Mouse (Mus musculus) thymus, adult 2 months (tissue): Measurements from ENCODE around the gene Tspan5. TPM values are rescaled to one million over a fixed set of nuclear protein-coding genes. Genes with fewer than 3 reads are reported as not detected.

Experiments used
- DNase-seq: peaks from one replicate; pipeline ENCODE4 v3.0.0; 2021
- H3K27ac ChIP-seq: fragments of 200-500 bp; 2 replicates; pipeline ENCODE4 v1.5.1; 2012; ENCODE audit warnings: low read length, control low read depth; ENCODE audit not compliant: control insufficient read depth, insufficient read depth
- H3K27me3 ChIP-seq: fragments of 200-500 bp; 2 replicates; pipeline ENCODE4 v1.6.1; 2012; ENCODE audit warnings: mild to moderate bottlenecking, low read length, moderate library complexity, mixed read lengths; ENCODE audit not compliant: control insufficient read depth, insufficient read depth
- H3K36me3 ChIP-seq: fragments of 200-500 bp; 2 replicates; pipeline ENCODE4 v1.6.1; 2012; ENCODE audit warnings: mild to moderate bottlenecking, low read length, moderate library complexity; ENCODE audit not compliant: control insufficient read depth, insufficient read depth
- H3K4me1 ChIP-seq: fragments of 200-500 bp; replicated peaks from 2 replicates; pipeline ENCODE4 v1.6.1; 2012; ENCODE audit warnings: low read length; ENCODE audit not compliant: control insufficient read depth, insufficient read depth
- H3K4me3 ChIP-seq: fragments of 200-500 bp; 2 replicates; pipeline ENCODE4 v1.5.1; 2012; ENCODE audit warnings: mild to moderate bottlenecking, low read length, control low read depth, moderate library complexity; ENCODE audit not compliant: control insufficient read depth, insufficient read depth
- CTCF ChIP-seq: fragments of 200-500 bp; IDR thresholded peaks from 2 replicates; pipeline ENCODE4 v1.5.1; 2012; ENCODE audit warnings: mild to moderate bottlenecking, control low read depth, low read length, moderate library complexity, borderline replicate concordance; ENCODE audit not compliant: control insufficient read depth, poor library complexity, insufficient read depth; ENCODE audit errors: extremely low read depth
- POLR2A ChIP-seq: fragments of 200-500 bp; IDR thresholded peaks from 2 replicates; pipeline ENCODE4 v1.6.1; 2012; ENCODE audit warnings: mild to moderate bottlenecking, low read length, control low read depth, moderate library complexity; ENCODE audit not compliant: control insufficient read depth, poor library complexity, insufficient read depth; ENCODE audit errors: extremely low read depth
- WGBS: fragments of 180-500 bp; shearing (Covaris S2); methylation state at CpG from one replicate; pipeline ENCODE4 v1.1.7; 2018; 5-methylcytosine and 5-hydroxymethylcytosine counted together
- polyA plus RNA-seq: library from polyadenylated mRNA; depleted of rRNA; stranded (reverse); fragments of >200 nt; gene quantifications from 2 replicates; pipeline ENCODE4 v1.2.3, GENCODE M21; 2012

Tspan5 gene
- polyA plus RNA-seq, 1 experiment: 15.9 TPM

GRCm38 (mm10) chr3:138800664-138801411 lies 58.8 kb downstream of the Tspan5 start:
- no peaks in the 10 kb centered on the region for H3K27me3 ChIP-seq
- no peak for TF ChIP-seq CTCF
- 0 out of 2 replicates have a peak, but pooled peaks cover 2% of the 10 kb centered on the region for H3K4me1 ChIP-seq
- WGBS: 95% methylated on average over 16 of the region's 16 CpGs
- no peak overlapping the region for H3K4me3 ChIP-seq
- no peaks in the 10 kb centered on the region for H3K36me3 ChIP-seq
- no peak overlapping the region for H3K27ac ChIP-seq
- DNase-seq: no peak

GRCm38 (mm10) chr3:138801661-138802060 lies 59.7 kb downstream of the Tspan5 start:
- Histone ChIP-seq H3K27ac (no peak overlapping the region), H3K36me3 (no peaks in the 10 kb centered on the region), H3K4me3 (no peak overlapping the region), H3K4me1 (0 out of 2 replicates have a peak, but pooled peaks cover 2% of the 10 kb centered on the region), H3K27me3 (no peaks in the 10 kb centered on the region)
- TF ChIP-seq CTCF (no peak), POLR2A (no peak)
- DNase-seq: no peak
- 93% methylated on average over 6 of the region's 6 CpGs for WGBS

GRCm38 (mm10) chr3:138802722-138803443 lies 60.9 kb downstream of the Tspan5 start:
- TF ChIP-seq CTCF (no peak), POLR2A (no peak)
- Histone ChIP-seq H3K27ac (no peak overlapping the region), H3K4me3 (no peak overlapping the region), H3K4me1 (0 out of 2 replicates have a peak, but pooled peaks cover 2% of the 10 kb centered on the region), H3K27me3 (no peaks in the 10 kb centered on the region), H3K36me3 (no peaks in the 10 kb centered on the region)
- DNase-seq: no peak
- 83% methylated on average over 21 of the region's 21 CpGs for WGBS

GRCm38 (mm10) chr3:138803444-138804085 lies 61.6 kb downstream of the Tspan5 start:
- Histone ChIP-seq H3K4me3 (no peak overlapping the region), H3K27me3 (no peaks in the 10 kb centered on the region), H3K4me1 (0 out of 2 replicates have a peak, but pooled peaks cover 2% of the 10 kb centered on the region), H3K36me3 (no peaks in the 10 kb centered on the region), H3K27ac (no peak overlapping the region)
- 95% methylated on average over 11 of the region's 11 CpGs for WGBS
- TF ChIP-seq CTCF (no peak), POLR2A (no peak)
- no peak for DNase-seq

GRCm38 (mm10) chr3:138804104-138805048 lies 62.4 kb downstream of the Tspan5 start:
- TF ChIP-seq CTCF: no peak
- no peak for TF ChIP-seq POLR2A
- 93% methylated on average over 11 of the region's 11 CpGs for WGBS
- Histone ChIP-seq H3K27ac (no peak overlapping the region), H3K4me1 (0 out of 2 replicates have a peak, but pooled peaks cover 2% of the 10 kb centered on the region), H3K4me3 (no peak overlapping the region), H3K36me3 (no peaks in the 10 kb centered on the region), H3K27me3 (no peaks in the 10 kb centered on the region)
- DNase-seq: no peak

- H3K36me3 ChIP-seq: no peaks in the 10 kb centered on the region
- 0 out of 2 replicates have a peak, but pooled peaks cover 2% of the 10 kb centered on the region for H3K4me1 ChIP-seq
- WGBS: 98% methylated on average over 4 of the region's 4 CpGs
- no peak for DNase-seq
- no peak overlapping the region for H3K4me3 ChIP-seq
- no peaks in the 10 kb centered on the region for H3K27me3 ChIP-seq
- H3K27ac ChIP-seq: no peak overlapping the region
- TF ChIP-seq POLR2A (no peak), CTCF (no peak)
These were observed 65.8 kb downstream of the Tspan5 start for GRCm38 (mm10) chr3:138807795-138808194.
